Mouse (Mus musculus) G1E (cell line): ENCODE measurements around the gene Irx5.

Experiments used
- CTCF ChIP-seq: IDR thresholded peaks from 2 replicates; pipeline ENCODE4 v1.5.1; 2012; ENCODE audit warnings: low read depth, low read length, inconsistent platforms, mixed read lengths
- GATA1 ChIP-seq: IDR thresholded peaks from 2 replicates; pipeline ENCODE4 v1.6.1; 2012; ENCODE audit warnings: borderline replicate concordance, low read length, inconsistent platforms, mixed read lengths

DNA sequence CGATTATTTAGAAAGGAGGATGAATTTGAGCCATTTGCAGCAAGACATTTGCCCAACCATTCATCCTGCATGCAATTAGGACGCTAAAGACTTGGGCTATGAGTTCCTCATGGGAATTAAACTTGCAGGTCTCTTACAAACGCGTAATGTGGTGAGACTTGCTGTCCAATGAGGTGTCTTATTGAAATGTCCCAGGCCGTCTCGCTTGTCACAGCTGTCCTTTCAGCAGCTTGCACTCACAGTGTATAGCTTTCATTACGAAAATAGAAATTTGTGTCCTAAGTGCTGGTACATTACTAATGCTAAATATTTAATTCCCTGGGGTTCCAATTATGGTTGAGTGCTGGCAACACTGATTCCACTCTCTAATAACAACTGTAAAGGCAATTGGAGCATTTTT, 22.3 kb upstream of the Irx5 start:
- TF ChIP-seq CTCF (no peak), GATA1 (no peak)
